Mouse (Mus musculus): Measurements from ENCODE around the gene Traf5.

Gene Traf5

DNA sequence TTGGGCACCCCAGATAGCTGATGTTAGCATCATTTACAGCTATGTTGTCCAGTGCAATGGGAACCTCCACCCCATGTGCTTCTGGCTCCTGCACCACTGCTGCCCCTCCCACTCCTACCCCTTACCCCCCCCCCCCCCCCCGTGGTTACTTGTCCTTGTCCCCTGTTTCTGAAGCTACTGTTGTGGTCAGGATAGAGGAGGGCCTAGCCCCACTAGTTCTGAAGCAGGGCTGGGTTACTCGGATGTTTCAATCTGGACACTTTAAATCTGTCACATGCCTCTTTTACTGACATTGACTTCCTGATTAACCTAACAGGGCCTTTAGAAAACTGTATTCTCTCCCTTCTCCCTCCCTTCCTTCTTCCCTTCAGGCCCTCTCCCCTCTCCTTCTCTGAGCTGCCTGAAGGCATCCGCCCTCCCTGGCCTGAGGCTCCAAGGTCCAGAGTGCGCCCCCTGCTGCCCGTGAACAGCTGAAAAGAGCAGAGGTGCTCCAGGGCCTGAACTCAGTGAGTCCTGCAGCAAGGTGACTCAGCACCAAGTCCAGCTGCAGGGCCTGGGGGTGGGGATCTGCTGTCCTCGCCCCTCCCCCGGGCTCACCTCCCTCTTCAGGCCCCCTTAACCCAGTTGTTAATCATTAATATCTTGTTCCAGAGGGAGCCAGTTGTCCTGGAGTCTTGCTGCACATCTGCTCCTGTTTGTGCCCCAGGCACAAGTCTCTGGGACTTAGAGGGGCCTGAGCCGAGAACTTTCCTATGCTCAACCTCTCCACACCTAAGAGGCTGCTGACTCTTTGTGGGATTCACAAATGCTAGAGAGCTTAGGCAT lies 128.2 kb downstream of the Traf5 start:
- DNase-seq, result peak; percentile 39

DNA sequence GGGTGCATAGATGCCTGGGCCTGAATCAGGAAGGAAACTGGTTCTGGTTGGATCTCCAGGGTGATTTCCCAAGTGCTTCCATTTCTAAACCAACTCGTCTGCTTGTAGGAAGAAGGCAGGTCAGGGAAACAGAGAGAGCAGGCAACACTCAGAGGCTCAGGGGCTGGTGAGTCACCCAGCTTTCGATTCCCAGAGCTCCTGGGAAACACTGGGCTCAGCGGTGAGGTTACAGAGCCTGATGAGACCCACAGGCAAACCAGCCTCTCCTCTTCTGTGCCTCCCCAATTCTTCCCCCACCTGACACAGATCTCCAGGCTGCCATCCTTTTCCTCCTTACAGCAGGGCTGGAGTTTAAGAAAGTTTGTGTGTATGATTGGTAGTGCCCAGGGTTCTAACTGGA lies 128.9 kb downstream of the Traf5 start:
- DNase-seq, result no peak

DNA sequence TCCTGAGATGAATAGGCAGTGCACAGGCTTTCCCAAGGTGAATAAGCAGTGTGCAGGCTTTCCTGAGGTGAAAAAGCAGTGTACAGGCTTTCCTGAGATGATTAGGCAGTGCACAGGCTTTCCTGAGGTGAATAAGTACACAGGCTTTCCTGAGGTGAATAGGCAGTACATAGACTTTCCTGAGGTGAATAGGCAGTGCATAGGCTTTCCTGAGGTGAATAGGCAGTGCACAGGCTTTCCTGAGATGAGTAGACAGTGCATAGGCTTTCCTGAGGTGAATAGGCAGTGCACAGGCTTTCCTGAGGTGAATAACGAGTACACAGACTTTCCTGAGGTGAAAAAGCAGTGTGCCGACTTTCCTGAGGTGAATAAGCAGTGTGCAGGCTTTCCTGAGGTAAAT lies 131.4 kb downstream of the Traf5 start:
- DNase-seq, result no peak

DNA sequence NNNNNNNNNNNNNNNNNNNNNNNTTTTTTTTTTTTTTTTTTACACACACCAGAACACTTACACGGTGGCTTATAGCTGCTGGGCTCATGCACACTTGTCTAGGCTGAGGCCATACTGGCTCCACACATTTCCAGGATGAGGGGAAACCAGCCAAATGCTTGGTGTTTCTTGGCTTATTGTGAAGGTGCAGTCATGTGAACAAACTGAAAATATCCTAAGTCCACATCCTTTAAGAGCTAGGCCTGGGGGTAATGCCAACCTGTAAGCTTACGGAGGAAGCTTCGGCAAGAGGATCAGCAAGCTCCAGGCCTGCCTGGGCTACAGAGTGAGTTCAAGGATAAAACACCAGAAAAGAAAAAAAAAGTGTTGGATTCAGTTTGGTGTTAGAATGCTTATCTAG lies 135.0 kb downstream of the Traf5 start:
- no peak for DNase-seq

DNA sequence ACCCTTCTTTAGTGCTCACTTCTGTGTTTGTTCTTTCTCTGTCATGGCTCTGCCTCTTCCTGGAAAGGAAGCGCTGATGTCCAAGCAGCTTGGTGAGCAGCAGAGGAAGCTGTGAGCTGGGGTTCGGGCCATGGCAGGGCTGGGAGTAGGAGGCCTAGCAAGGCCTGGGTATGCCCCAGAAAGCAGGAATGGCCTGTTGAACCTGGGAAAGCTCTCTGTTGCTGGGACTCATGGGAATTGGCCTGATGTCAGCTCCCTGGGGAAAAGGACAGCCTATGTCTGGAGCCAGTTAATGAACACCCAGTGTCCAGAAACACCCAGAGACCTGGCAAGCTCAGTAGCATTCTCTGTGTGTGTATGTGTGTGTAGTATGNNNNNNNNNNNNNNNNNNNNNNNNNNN lies 135.5 kb downstream of the Traf5 start:
- no peak for DNase-seq

DNA sequence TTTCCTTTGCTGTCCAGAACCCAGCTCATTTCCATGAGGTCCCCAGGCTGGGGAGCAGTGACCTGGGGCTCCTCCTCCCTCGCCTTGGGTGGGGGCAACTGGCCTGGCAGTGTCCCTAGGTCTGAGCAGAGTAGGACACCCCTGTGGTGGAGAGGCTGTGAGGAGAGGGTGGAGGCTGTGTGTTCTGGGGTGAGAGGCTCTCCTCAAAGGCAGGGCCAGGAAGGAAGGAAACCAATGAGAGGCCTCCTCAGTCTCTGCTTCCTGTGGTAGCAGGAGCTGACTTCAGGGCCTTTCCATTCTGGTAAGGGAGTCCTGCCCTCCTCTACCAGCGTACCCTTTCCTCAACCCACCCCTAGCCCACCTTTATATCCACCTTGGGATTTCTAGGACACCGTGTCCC lies 136.1 kb downstream of the Traf5 start:
- no peak for DNase-seq

DNA sequence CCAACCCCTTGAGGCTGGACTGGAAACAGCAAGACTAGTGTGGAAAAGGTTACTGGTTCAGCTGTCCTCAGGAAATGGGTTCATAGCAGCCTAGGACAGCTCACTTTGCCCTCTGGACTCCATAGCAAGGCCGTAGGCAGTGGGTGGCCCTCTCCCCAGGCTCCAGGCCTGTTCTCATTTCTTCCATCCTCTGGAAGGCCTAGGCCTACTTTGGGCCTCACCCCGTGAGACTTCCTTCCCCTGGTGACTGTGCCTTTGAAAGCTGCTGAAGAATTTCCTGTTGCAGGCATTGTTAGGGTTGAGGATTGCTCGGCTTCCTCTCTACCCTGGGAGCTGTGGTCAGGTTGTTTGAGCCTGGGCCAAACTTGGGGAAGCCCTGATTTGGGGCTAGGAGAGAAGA lies 137.3 kb downstream of the Traf5 start:
- no peak for DNase-seq

DNA sequence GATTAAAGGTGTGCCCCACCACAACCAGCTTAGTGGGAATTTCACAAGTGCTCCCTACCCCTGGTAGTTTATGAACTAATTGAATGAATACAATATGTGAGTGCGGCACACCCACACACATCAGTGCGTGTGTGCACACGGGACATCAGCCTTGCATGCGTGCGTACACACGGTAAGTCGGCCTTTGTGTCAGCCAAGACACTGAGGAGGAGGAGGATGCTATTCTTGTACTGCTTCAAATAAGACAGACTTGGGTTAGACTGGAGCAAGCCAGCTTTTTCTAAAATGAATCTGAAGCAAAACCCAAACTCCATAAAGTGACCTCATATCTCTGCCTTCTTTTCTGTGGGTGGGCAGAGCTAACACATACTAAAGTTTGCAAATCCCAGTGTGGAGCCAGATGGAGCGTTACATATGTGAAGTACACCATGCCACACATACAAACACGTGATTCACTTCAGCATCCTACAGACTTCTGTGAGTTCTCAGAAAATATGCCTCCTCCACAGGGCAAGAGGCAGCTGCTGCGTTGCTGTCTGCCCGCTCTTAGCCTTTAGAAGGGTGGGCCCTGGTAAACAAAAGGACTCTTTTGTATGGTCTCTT lies 139.5 kb downstream of the Traf5 start:
- DNase-seq, result no peak

DNA sequence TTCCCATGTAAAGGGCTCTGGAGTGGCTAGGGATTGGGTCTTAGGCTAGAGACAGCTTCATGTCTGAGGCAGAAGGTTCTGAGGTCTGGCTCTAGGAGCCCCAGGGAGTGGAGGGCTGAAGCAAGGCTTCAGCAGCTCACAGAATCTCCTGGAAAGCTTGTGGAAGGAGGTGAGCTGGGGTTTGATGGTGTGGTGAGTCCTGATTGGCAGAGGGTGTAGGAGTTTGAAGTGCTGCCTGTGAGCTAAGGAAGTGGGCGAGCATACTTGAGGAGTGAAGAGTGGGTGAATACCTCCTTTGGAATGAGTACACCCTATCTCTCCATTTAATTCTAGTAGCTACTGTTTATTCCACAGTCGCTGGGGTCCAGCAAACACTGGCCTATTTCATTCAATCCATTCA lies 141.7 kb downstream of the Traf5 start:
- no peak for DNase-seq

DNA sequence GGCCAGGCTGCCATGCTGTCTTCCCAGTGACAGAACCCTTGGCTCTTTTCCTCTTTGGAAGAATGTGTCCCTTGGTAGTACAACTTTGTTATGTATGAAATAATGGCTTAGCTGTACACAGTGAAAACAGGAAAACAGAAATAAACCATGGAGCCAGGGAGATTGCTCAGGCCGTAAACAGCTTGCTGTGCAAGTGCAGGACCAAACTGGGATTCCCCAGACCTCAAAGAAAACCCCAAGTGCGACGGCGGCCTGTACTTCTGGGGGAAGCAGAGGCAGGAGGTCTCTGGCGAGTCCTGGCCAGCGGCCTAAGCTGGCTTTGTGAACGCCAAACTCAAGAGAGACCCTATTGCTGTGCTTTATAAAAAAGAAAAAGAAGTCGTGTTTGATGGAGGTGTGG lies 143.8 kb downstream of the Traf5 start:
- no peak for DNase-seq

DNA sequence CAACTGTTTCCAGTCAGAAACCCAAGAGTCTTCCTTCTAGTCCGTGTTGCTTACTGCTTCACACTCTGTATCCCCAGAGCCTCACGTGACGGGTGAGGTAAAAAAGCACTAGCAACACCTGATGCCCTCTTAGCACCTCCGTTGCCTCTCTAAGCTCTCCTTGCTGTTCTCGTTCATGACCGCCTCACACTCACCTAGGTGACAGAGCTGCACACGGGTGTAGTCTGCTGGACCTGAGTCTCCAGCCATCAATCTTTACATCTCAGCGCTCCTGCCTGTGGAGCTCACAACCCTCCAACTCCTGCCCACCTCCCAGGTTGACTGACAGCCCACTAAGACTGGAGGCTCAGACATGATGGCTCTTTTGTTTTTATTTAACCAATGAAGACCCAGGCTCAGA lies 144.6 kb downstream of the Traf5 start:
- DNase-seq, result no peak

All from cerebellum, adult 11 months (tissue).